Mouse (Mus musculus) embryonic facial prominence, embryonic 14.5 days (tissue): ENCODE measurements at regions not wholly inside any gene's neighbourhood (a gene's known extent, or its start where the extent isn't known, plus 50 kb on each side); places are given as distances from the start of the nearest gene placed in this dataset.

Source experiments
- ATAC-seq: fragments of 200-750 bp; cut with Nextera tagmentation; 2 replicates; pipeline ENCODE4 v1.8.0; 2017; ENCODE audit warnings: low read depth, moderate number of reproducible peaks, moderate TSS enrichment
- DNase-seq: peaks from one replicate; pipeline ENCODE4 v3.0.0-alpha.2; 2015; ENCODE audit warnings: low spot score
- H3K27ac ChIP-seq: fragments of 300-500 bp; sonication (generic); replicated peaks from 2 replicates; pipeline ENCODE4 v1.5.1; 2014; ENCODE audit warnings: low read depth, mild to moderate bottlenecking, low read length, moderate library complexity
- H3K27me3 ChIP-seq: fragments of 300-500 bp; sonication (generic); replicated peaks from 2 replicates; pipeline ENCODE4 v1.6.1; 2014; ENCODE audit warnings: low read length; ENCODE audit not compliant: control insufficient read depth, insufficient read depth
- H3K36me3 ChIP-seq: fragments of 300-500 bp; sonication (generic); 2 replicates; pipeline ENCODE4 v1.6.1; 2014; ENCODE audit warnings: low read length, mixed read lengths; ENCODE audit not compliant: control insufficient read depth, insufficient read depth
- H3K4me1 ChIP-seq: fragments of 300-500 bp; sonication (generic); 2 replicates; pipeline ENCODE4 v1.6.1; 2014; ENCODE audit warnings: antibody characterized with exemption, low read length; ENCODE audit not compliant: control insufficient read depth, insufficient read depth
- H3K4me2 ChIP-seq: fragments of 300-500 bp; sonication (generic); 2 replicates; pipeline ENCODE4 v1.6.1; 2014; ENCODE audit warnings: low read depth, mild to moderate bottlenecking, low read length, moderate library complexity, mixed read lengths
- H3K4me3 ChIP-seq: fragments of 300-500 bp; sonication (generic); 2 replicates; pipeline ENCODE4 v1.5.1; 2014; ENCODE audit warnings: low read depth, mild to moderate bottlenecking, low read length
- H3K9ac ChIP-seq: fragments of 300-500 bp; sonication (generic); 2 replicates; pipeline ENCODE4 v1.6.1; 2014; ENCODE audit warnings: low read depth, mild to moderate bottlenecking, low read length, moderate library complexity, mixed read lengths
- H3K9me3 ChIP-seq: fragments of 300-500 bp; sonication (generic); 2 replicates; pipeline ENCODE4 v1.6.1; 2016; ENCODE audit warnings: low read length; ENCODE audit not compliant: control insufficient read depth
- WGBS: fragments of 180-500 bp; shearing (Covaris S2); extraction: QIAGEN DNeasy Blood & Tissue Kit; methylation state at CpG from one replicate; pipeline ENCODE4 v1.1.7; 2014; 5-methylcytosine and 5-hydroxymethylcytosine counted together

GRCm38 (mm10) chr12:32292749-32293128 lies 84.3 kb upstream of the Pik3cg start:
- Histone ChIP-seq H3K36me3 (no peaks in the 10 kb centered on the region), H3K4me1 (no peaks in the 10 kb centered on the region), H3K4me3 (no peak overlapping the region), H3K4me2 (0 out of 2 replicates have a peak overlapping the region, but pooled peaks have one; percentile 54), H3K27me3 (no peaks in the 10 kb centered on the region), H3K27ac (no peak overlapping the region), H3K9ac (no peak overlapping the region), H3K9me3 (no peaks in the 10 kb centered on the region)
- DNase-seq = no peak
- WGBS = 62% methylated on average over 5 of the region's 5 CpGs
- ATAC-seq = no peak

- no peaks in the 10 kb centered on the region for H3K4me1 ChIP-seq
- H3K36me3 ChIP-seq = no peaks in the 10 kb centered on the region
- DNase-seq (no peak), ATAC-seq (no peak)
- no peaks in the 10 kb centered on the region for H3K27me3 ChIP-seq
- H3K4me3 ChIP-seq = no peak overlapping the region
- H3K27ac ChIP-seq = no peak overlapping the region
- no peak overlapping the region for H3K4me2 ChIP-seq
- H3K9me3 ChIP-seq = no peaks in the 10 kb centered on the region
- no peak overlapping the region for H3K9ac ChIP-seq
- 92% methylated on average over 7 of the region's 7 CpGs for WGBS
These were observed 81.1 kb upstream of the Ccdc71l start for GRCm38 (mm10) chr12:32297431-32297830.

GRCm38 (mm10) chr12:32299714-32300113 lies 78.8 kb upstream of the Ccdc71l start:
- Histone ChIP-seq H3K27ac (no peak overlapping the region), H3K4me3 (no peak overlapping the region), H3K4me2 (no peak overlapping the region), H3K9ac (no peak overlapping the region), H3K9me3 (no peaks in the 10 kb centered on the region), H3K36me3 (no peaks in the 10 kb centered on the region), H3K27me3 (no peaks in the 10 kb centered on the region), H3K4me1 (no peaks in the 10 kb centered on the region)
- WGBS = 81% methylated on average over 2 of the region's 2 CpGs
- no peak for ATAC-seq
- no peak for DNase-seq

GRCm38 (mm10) chr12:32305736-32306135 lies 72.8 kb upstream of the Ccdc71l start:
- no peak overlapping the region for H3K9ac ChIP-seq
- H3K9me3 ChIP-seq = no peaks in the 10 kb centered on the region
- no peak overlapping the region for H3K4me3 ChIP-seq
- H3K27ac ChIP-seq = no peak overlapping the region
- no peaks in the 10 kb centered on the region for H3K4me1 ChIP-seq
- H3K36me3 ChIP-seq = no peaks in the 10 kb centered on the region
- no peak for DNase-seq
- H3K27me3 ChIP-seq = no peaks in the 10 kb centered on the region
- no peak overlapping the region for H3K4me2 ChIP-seq
- ATAC-seq = no peak
- 90% methylated on average over 5 of the region's 5 CpGs for WGBS

GRCm38 (mm10) chr12:32306326-32306725 lies 72.2 kb upstream of the Ccdc71l start:
- ATAC-seq = no peak
- Histone ChIP-seq H3K36me3 (no peaks in the 10 kb centered on the region), H3K9me3 (no peaks in the 10 kb centered on the region), H3K27ac (no peak overlapping the region), H3K9ac (no peak overlapping the region), H3K27me3 (no peaks in the 10 kb centered on the region), H3K4me3 (no peak overlapping the region), H3K4me1 (no peaks in the 10 kb centered on the region), H3K4me2 (no peak overlapping the region)
- no peak for DNase-seq
- 82% methylated on average over 4 of the region's 4 CpGs for WGBS

- no peak for ATAC-seq
- Histone ChIP-seq H3K27me3 (no peaks in the 10 kb centered on the region), H3K9me3 (no peaks in the 10 kb centered on the region), H3K4me1 (no peaks in the 10 kb centered on the region), H3K4me2 (no peak overlapping the region), H3K36me3 (no peaks in the 10 kb centered on the region), H3K27ac (no peak overlapping the region), H3K9ac (no peak overlapping the region), H3K4me3 (no peak overlapping the region)
- 67% methylated on average over 9 of the region's 9 CpGs for WGBS
- no peak for DNase-seq
These were observed 71.1 kb upstream of the Ccdc71l start for GRCm38 (mm10) chr12:32307280-32308006.

GRCm38 (mm10) chr12:32315099-32315783 lies 63.3 kb upstream of the Ccdc71l start:
- H3K27ac ChIP-seq = no peak overlapping the region
- H3K27me3 ChIP-seq = no peaks in the 10 kb centered on the region
- WGBS = 79% methylated on average over 1 of the region's 1 CpGs
- no peak overlapping the region for H3K4me2 ChIP-seq
- no peak overlapping the region for H3K4me3 ChIP-seq
- H3K9me3 ChIP-seq = no peaks in the 10 kb centered on the region
- no peak overlapping the region for H3K9ac ChIP-seq
- DNase-seq (no peak), ATAC-seq (no peak)
- H3K4me1 ChIP-seq = no peaks in the 10 kb centered on the region
- no peaks in the 10 kb centered on the region for H3K36me3 ChIP-seq
